Mouse (Mus musculus) layer of hippocampus, adult 9-10 months (tissue): ENCODE data around the gene Deaf1.

Experiments
- DNase-seq: peaks from one replicate; pipeline ENCODE4 v3.0.0; 2022; ENCODE audit warnings: low spot score

The Deaf1 gene

DNA sequence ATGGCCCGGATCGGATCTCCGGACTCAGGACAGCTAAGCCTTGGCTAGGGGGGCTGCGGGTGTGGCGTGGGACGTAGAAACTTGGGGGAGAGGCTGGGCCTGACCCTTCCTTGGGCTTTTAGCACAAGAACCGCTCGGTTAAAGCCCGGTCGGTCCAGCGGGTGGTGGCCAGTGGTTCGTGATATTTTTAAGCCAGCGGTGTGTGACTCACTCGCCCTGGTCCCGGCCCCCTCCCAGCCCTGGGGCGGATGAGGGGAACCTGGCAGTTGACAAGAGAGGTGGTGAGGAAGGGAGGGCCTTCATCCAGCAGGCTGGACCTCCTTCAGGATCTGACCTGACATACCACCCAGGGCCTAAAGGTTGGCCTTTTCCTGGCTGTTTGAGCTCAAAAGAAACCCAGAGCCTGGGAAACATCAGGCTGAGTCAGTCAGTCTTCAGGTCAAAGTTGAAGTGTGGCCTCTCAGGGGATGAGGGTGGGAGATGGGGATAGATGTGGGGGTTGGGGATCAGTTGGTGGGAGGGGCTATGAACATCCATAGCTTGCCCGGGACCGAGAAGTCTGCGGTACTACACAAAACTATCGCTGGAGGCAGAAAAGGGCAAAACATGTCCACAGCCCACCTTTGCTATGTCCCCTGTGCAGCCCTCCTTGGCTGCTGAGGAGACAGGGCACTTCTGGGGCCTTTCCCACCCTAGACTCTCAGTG is 11.9 kb upstream of the Deaf1 start:
- no peak for DNase-seq

DNA sequence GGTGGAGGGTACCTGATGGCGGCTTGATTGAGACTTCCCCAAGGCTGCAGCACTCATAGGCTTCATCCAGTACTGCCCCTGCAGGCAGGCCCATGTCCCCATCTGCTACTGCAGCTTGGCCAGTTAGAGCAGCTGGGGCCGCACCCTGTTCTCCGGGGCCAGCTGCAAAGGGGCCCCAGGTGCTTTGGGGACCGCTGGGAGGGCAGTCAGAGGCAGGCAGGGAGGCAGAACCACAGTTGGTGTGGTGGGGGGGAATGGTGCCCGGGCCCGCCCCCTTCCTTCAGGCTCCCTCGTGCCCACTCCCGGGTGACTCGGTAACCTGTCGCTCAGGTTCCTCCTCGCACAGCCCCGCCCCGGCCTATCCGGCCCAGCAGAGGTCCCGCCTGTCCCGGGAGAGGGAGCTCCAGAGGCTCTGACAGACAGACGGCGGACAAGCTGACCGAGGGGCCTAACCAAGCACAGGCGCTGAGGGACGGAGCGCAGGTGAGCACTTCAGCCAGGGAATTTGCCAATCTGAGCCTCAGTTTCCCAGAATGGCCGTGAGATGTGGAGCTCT is 11.2 kb upstream of the Deaf1 start, which contains the start of gene Eps8l2:
TSS of gene Eps8l2 (plus strand) at position 305 of the 556 bp plus-strand sequence.
- DNase-seq = no peak

DNA sequence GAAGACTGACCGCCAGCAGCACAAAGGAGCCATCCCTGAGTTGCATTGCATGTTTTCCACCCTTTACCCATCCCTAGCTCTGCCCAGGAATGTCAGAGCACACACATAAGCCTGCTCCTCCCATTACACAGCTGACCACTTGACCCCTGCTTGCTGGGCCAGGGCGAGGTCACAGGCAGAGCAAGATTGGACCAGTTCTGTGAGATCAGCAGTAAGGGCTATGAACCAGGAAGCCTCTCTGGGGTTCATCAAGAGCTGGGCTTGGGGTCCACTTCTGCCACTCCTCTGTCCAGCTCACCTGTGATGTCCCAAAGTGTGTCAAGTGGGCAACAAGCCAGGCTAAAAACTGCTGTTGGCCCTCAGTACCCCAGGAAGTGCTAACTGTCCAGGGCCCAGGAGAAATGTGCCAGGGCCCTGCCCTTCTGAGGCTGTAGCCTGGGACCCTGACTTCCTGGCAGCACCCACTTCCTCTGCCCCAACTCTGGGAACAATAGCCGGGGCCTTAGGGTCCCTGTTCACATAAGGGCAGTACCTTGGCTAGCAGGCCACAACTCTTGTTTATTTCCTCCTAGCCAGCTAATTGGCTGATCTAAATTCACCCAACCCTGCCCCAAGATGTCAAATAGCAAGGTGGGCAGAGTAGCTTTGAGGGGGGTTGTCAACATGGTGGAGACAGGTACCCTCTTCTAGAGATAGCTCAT is 10.4 kb upstream of the Deaf1 start:
- DNase-seq = no peak

DNA sequence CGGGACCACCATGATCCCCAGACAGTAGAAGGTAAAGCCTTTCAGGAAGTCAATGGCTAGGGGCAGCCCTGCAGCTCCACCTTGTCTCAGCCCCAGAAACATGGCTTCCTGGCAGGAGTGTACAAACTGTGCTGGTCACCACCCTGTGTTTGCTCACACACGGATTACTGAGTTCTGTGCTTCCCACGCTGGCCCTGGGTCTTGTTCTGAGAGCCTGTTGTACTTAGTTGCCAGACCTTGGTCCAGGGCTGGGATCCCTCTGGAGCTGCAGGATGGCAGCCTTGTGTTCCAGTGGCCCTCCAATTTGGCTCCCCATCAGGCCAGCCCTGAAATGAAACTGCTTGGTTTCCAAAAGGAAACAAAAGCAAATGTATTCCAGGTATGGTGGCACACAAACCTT is 8.8 kb upstream of the Deaf1 start:
- DNase-seq = no peak

DNA sequence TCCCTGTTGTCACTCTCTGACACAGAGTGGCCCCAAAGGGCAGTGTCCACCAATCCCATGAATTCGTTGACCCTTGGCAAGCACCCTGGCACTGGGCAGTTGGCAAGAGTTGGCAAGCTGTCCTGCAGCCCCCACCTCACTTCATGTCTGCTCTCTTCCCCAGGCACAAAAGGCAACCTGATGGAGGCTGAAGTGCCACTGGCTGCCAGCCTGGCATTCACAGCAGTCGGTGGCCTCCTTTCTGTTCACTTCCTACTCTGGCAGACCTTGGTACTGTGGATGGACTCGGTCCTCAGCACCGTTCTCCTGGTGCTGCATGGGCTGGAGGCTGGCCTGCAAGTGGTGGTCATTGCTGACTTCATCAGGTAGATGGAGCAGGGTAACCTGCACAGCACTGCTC is 8.2 kb upstream of the Deaf1 start:
- no peak for DNase-seq

DNA sequence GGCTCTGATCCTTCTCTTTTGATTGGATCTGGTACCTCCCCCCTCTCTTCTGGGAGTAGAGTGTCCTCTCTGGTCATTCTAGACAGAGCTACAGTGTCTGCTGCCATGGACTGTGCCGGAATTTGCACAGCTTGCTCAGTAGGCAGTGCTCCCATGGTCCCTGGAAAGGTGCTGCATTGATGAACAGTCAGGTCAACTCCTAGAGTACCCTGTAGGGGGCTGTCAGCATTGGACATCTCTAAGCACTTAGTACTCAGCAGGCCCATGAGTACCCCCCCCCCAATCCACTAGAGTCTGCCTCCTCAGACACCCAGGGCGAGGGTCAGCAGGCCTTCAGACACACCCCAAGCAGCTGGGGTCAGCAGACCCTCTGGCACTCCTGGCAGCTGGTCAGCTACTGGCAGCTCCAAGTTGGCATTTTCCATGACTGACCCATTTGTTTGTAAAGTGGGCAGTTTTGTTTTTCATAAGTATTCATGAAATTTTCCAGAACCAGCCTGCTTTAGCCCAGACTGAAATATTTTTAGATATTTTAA is 7.6 kb upstream of the Deaf1 start:
- DNase-seq = no peak

DNA sequence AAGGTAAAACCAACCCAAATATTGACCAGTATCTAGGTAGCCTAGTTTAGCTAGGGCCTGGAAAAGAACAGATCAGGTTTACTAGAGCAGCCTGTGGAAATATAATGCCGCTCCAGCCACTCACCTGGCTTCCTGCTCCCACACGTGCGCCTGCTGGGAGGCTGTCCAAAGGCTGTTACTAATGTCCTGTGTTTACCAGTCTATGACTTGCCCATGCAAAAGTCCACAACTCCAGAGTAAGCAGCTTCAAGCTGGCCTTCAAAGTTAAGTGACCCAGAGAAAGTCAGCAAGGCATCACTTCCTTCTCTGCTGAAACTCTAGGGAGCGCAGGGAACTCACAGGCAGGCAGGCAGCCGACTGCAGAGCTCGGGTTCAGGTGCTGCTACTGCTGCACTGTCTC is 4.5 kb upstream of the Deaf1 start:
- no peak for DNase-seq

DNA sequence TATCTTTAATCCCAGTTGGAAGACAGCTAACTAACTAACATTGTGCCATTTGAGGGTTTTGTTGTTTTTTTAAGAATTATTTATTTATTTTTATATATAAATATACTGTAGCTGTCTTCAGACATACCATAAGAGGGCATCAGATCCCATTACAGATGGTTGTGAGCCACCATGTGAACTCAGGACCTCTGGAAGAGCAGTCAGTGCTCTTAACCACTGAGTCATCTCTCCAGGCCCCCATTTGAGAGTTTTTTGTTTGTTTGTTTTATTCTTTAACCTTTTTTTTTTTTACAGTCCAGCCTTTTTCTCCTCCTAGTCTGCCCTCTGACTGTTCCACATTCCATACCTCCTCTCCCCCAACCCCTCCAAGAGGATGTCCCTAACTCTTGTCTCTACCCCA is 3.2 kb upstream of the Deaf1 start:
- no peak for DNase-seq

DNA sequence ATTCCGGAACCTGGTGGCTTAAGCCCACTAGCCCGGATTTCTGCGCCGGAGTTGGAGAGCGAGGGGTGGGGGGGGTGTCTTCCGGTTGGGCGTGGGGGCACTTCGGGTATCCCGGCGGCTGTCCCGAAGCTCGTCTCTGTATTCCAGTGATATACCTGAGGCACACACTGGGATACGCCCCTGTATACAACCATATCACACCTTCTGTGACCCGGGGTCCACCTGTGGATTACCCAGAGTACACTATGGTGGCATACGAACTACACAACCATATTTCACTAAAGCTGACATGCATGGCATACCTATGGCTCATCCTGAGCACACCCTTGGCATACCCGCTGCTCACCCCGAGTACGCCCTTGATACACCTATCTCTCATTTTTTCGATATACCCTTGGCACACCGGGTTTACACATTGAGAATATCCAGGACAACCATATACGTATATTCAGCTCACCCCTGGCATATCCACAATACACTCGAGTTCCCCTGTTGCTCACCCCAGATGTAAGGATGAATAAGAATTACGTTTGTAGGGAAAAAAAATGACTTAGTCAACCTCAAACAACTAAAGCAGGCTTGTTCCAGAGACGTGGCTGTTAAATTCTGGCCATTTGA is 992 bp upstream of the Deaf1 start:
- no peak for DNase-seq

DNA sequence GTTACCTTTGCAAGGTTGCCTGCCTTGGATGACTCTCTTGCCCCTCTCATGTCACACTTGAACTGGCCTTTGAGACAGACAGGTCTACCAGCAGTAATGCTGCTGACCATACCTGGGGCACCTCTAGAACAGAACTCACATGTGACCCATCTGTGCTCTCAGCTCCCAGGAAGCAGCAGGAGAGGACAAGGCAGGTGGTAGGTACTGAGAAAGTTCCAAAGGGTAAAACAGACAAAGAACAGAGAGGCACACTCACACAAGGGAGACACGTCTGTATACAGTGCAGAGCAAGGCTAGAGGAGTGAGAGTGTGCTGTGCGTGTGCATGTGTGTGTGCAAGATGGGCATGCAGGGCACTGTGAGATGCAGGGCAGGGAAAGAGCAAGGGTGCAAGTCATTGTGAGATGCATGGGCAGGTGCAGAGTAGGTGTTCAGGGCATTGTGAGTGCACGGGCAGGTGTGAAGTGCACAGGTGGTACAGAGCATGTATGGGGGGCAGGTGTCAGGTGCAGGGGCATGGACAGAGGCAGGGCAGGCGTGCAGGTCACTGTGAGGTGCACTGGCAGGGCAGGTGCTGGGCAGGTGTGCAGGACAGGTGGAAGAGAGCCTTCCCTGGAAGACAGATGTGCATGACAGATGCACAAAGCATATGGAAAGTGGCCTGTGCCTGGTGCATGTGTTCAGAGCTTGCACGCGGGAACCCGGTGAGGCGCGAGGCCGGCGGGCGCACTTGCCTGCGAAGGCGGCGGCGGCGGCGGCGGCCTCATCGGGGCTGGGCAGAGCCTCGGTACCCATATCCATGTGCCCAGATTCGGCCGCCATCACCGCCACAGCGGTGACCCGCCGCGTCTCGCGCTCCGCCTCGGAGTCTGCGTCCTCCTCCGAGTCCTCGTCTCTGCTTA is 694 bp downstream of the Deaf1 start:
- DNase-seq = no peak

DNA sequence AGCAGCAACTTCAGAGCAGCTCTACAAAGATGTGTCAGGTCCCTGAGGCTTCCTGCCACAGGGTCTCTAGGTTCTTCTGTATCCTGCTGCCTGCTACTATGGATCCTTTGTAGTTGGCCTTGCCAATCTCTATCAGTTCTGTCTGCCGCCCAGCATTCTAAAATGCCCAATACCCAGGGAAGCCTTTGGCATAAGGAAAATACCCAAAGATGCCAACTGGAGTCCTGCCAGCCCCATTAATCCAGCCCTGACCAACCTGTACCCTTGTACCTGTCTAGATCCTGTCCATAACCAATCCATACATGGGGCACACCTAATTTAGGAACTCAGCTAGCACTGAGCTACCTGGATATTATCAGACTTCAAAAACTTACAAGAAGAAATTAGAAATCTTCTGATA is 2.8 kb downstream of the Deaf1 start:
- DNase-seq = no peak

DNA sequence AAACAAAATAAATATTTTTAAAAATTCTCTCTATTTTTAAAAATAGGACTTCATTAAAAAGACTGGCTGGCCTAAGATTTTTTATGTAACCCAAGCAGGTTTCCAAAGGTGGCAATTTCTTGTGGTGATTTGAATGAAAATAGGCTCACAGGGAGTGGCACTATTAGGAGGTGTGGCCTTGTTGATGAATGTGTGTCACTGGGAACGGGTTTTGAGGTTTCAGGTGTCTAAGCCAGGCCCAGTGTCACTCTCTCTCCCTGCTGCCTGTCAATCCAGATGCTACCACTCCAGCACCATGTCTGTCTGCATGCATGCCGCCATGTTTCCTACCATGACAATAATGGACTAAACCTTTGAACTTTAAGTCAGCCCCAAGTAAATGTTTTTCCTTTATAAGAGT is 8.0 kb downstream of the Deaf1 start:
- no peak for DNase-seq

DNA sequence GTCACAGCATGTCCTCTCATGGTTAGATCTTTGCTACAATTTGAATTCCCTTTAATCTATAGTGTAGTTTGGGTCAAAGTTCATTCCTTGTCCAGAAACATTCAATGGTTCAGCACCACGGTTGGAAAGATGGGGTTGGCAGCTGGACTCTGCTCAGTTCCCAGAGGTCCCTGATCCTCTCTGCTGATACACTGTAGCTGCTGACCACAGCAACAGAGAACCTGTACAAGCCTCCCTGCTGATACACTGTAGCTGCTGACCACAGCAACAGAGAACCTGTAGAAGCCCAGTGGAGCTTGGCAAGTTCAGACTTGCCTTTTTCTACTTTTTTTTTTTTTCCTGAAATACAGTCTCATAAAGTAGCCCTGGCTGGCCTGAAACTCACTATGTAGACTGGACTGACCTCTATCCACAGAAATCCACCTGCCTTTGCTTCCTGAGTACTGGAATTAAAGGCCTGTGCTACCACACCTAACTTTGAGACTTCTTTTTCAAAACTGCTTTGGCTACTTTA is 9.8 kb downstream of the Deaf1 start:
- DNase-seq = no peak

DNA sequence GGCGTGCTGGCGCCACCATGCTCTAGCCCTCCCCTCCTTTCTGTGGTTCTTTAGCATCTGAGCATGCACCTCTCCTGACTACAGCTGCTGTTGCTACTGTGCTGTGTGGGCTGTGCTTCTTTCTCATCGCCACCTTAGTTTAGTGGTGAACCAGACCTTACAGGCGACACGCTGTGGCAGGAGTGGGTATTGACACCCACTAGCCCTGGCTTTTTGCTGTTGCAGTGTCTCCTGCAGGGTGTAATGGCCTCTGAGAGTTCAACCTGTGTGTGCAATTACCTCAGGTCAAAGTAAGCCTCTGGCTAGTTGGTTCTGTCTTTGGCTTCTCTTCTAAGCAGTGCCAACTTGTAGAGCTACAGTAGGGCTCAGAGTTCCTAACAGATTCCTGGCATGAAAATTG is 11.5 kb downstream of the Deaf1 start:
- no peak for DNase-seq

DNA sequence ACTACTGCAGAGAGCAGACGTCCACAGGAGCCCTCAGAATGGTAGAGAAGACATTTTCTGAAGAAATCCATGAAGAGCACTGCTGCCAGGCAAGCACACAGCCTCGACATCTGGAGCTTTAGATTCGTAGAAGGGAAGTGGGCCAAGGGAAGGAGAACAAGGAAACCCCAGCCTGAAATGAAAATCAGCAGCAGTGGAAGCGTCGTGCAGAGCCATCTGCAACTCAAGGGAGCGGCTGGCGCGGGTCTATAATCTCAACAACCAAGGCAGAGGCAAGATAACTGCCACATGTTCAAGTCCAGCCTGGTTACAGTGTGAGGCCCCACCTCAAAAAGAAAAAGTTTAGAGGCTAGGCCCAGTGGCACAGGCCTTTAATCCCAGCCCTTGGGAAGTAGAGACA is 12.4 kb downstream of the Deaf1 start:
- no peak for DNase-seq

DNA sequence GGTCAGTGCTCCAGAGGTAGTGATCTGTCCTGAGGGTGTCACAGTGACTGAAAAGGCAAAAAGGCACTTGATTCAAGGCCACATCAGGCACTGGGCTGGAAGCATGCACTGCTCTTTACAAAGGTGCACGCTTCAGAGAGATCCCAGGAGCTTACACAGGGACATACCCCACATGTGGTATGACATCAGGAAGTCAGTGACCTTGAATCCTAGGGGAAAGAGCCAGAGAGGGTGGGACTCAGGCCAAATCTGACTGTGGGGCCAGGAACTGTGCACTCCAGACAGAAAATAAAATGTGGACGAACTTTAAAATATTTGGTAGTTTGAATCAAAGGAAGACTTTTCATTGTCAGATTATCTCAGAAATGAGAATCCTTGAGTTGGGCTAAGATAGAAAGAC is 13.1 kb downstream of the Deaf1 start:
- no peak for DNase-seq

DNA sequence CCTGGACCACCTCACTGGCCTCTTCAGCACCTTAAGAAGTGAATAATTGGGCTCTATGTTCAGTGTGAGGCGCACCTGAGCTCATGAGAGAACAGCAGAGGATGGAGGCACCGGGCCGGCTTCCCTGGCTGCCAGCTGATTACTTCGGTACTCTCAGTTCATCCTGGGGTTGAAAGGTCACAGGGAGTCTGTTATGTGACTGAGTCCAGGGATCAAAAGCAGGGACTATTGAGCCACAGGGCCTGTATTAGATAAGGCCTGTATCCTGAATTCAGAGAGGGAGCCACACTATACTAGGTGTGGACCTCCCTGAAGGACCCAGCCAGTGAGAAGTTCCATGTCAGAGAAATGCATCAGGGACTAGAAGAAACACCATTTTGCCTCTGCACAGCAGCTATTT is 23.0 kb downstream of the Deaf1 start:
- no peak for DNase-seq

DNA sequence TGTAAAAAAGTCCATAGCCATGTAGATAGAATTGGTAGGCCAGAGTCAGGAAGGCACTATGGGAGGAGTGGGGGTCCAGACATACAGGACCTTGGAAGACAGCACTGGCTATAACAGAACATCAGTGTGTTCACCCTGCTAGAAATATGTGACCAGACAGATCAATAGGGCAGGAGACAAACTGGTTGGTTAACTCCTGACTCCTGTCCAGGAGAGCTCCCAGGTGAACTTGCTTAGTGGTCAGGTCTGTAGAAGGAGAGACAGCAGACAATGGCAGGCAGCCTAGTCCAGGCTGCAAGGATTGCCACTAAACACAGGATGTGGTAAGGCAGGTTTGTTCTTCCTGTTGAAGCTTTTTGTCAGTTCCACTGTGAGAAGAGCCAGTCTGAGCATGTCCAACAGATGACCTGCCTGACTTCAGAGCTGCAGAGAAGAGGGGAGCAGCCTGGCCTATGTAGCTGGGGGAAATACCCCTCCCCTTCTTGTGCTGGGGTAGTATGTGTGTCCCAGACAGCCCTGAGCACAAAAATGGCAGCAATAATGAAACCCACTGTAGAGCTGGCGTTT is 24.7 kb downstream of the Deaf1 start:
- no peak for DNase-seq

DNA sequence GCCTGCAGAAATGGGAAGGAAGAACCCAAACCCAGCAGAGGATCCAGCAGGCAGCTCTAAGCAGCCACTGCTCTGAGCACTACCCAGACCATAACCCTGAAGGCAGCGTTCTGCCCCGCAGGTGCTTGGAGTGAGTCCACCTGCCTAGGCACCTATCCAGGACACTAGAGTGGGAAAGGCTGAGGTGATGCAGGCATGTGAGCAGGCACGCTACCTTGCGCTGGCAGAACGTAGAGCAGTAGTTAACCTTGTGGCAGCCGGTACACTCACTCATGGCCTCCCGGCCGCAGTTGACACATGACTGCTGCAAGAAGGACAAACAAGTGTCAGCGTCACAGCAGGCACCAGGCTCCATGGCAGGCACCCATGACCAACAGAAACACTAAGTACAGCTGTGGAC is 26.1 kb downstream of the Deaf1 start:
- DNase-seq = no peak

DNA sequence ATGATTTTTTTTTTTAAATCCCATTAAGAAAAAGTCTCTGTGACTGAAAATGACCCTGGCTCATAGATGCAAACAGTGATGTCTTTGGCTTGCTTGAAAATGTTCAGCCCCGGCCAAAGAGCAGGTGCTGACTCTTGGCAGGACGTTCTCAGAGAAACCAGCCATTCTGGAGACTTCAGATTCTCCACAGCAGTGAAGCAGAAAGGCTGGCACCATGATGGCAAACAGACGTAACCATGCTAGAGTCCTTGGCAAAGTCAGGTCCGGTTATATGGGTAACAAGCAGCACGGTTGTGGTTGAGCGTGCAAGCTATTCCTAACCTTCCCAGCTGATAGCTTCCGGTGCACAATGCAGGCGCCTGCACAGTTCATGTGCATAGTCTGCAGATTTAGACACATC is 28.3 kb downstream of the Deaf1 start:
- DNase-seq = no peak

DNA sequence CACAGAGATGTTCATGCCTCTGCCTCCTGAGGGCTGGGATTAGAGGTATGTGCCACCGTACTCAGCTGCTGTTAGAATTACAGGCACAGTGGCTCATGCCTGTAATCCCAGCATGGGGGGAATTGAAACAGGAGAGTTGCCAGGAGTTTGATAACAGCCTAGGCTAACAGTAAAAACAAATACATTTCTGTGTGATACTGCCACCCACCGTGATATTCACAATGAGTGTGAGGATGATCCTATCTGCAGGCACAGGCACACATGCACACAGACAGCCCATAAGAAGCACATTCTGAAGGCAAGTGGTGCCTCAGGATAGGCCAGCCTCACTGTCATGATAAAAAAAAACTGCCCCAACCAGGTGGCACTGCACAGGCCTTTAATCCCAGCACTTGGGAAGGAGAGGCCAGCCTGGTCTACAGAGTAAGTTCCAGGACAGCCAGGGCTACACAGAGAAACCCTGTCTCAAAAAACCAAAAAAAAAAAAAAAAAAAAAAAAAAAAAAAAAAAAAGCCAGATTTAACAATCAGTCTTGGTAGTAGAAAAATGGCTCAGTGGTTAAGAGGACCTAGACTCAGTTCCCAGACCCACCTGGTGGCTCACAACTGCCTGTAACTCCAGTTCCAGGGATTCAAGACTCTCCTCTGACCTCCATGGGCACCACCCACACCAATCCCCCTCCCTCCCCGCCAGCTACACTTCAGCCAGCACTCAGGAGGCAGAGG is 29.4 kb downstream of the Deaf1 start:
- no peak for DNase-seq
